ENCODE assay signal across 23 mouse cellular contexts in the genomic region with DNA sequence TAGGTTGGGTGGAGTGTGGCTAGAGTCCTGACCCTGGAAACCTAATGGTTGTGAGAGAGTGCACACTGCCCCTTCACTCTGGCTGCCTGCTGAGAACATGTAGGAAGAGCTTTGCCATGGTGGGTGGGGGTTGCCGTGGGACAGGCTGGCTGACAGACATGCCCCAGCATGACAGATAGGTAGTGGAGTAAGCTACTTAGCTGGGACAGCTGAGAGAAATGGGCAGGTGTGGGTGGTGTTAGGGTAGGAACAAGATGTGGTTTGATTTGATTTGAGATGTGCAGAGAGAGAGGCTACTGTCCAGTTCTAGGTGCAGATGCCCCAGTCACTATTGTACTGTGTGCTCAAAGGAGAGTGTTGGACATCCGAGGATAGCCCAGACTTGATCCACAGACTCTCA.
A peak's percentile ranks its signal among the peaks of the same experiment; 100 is the strongest.
DNase-seq lines count a peak whose midpoint lies in the region; ATAC-seq and TF ChIP-seq lines count a peak whose summit lies in the region.
"Had no signal": no experiment of that assay in that cellular context is flagged by ENCODE, and none has a peak within 500 bp of the region (broad histone marks: within the 10 kb centered on the region; RNA-seq: fewer than 3 reads in every experiment).

No protein-coding gene starts in this region.

- no peaks in the 10 kb centered on the region for H3K4me1 ChIP-seq in embryonic facial prominence, embryonic 12.5 days
- no peaks in the 10 kb centered on the region for H3K4me1 ChIP-seq in embryonic facial prominence, embryonic 10.5 days
- peaks cover 30% of the 10 kb centered on the region for H3K4me1 ChIP-seq in heart, embryonic 12.5 days (replicated peaks)
- H3K4me1 ChIP-seq in ES-Bruce4 (ENCODE audit: control insufficient read depth, insufficient read depth, low read length), result peaks cover 11% of the 10 kb centered on the region
- H3K4me1 ChIP-seq: midbrain, embryonic 13.5 days had no signal

- peaks cover 8% of the 10 kb centered on the region; the same call in 1 of the 2 replicates for H3K36me3 ChIP-seq in embryonic facial prominence, embryonic 12.5 days
- H3K36me3 ChIP-seq in embryonic facial prominence, embryonic 10.5 days (replicated peaks), result peaks cover 20% of the 10 kb centered on the region
- H3K36me3 ChIP-seq in heart, embryonic 12.5 days, result peaks cover 4% of the 10 kb centered on the region; the same call in 1 of the 2 replicates
- no peaks in the 10 kb centered on the region; the same call in 1 of the 2 replicates for H3K36me3 ChIP-seq in ES-Bruce4 (ENCODE audit: control insufficient read depth, insufficient read depth, low read length, poor library complexity, severe bottlenecking)
- H3K36me3 ChIP-seq: forebrain, embryonic 15.5 days; neural tube, embryonic 15.5 days had no signal

- H3K9me3 ChIP-seq in embryonic facial prominence, embryonic 12.5 days, result no peaks in the 10 kb centered on the region
- H3K9me3 ChIP-seq in embryonic facial prominence, embryonic 10.5 days, result no peaks in the 10 kb centered on the region
- no peaks in the 10 kb centered on the region for H3K9me3 ChIP-seq in heart, embryonic 12.5 days (replicated peaks)
- H3K9me3 ChIP-seq in ES-Bruce4 (replicated peaks; ENCODE audit: control insufficient read depth, insufficient read depth, low read length, poor library complexity, severe bottlenecking), result no peaks in the 10 kb centered on the region
- H3K9me3 ChIP-seq: forebrain, embryonic 15.5 days; limb, embryonic 10.5 days; midbrain, embryonic 13.5 days; neural tube, embryonic 15.5 days had no signal

- TF ChIP-seq CTCF in ES-Bruce4 (IDR thresholded peaks at IDR 0.05; ENCODE audit: low read depth, low read length), result no peak

- no peak overlapping the region for H3K4me3 ChIP-seq in embryonic facial prominence, embryonic 12.5 days
- H3K4me3 ChIP-seq in embryonic facial prominence, embryonic 10.5 days, result no peak overlapping the region
- no peak overlapping the region for H3K4me3 ChIP-seq in heart, embryonic 12.5 days
- H3K4me3 ChIP-seq in ES-Bruce4 (ENCODE audit: low read depth, low read length), result no peak overlapping the region
- H3K4me3 ChIP-seq: erythroblast, embryonic 14.5 days; forebrain, embryonic 15.5 days; left cerebral cortex, adult 2 months; limb, embryonic 10.5 days; midbrain, embryonic 13.5 days; neural tube, embryonic 15.5 days had no signal

- H3K4me2 ChIP-seq in embryonic facial prominence, embryonic 12.5 days (replicated peaks), result no peak overlapping the region
- no peak overlapping the region for H3K4me2 ChIP-seq in heart, embryonic 12.5 days
- H3K4me2 ChIP-seq: forebrain, embryonic 15.5 days; hindbrain, embryonic 14.5 days; midbrain, embryonic 13.5 days; neural tube, embryonic 15.5 days had no signal

- 76% methylated on average over 2 of the region's 2 CpGs for WGBS in embryonic facial prominence, embryonic 12.5 days
- 82% methylated on average over 2 of the region's 2 CpGs for WGBS in embryonic facial prominence, embryonic 10.5 days
- WGBS in heart, embryonic 12.5 days, result 75% methylated on average over 2 of the region's 2 CpGs

- no peak for ATAC-seq in embryonic facial prominence, embryonic 12.5 days (ENCODE audit: insufficient number of reproducible peaks, insufficient read depth, low FRiP score, low TSS enrichment)
- ATAC-seq in heart, embryonic 12.5 days (ENCODE audit: insufficient number of reproducible peaks, low FRiP score), result no peak
- peak; percentile 15; the same call in 1 of the 2 replicates for ATAC-seq in monocyte, adult 5-6 weeks (replicated peaks; ENCODE audit: insufficient number of reproducible peaks, low FRiP score, low TSS enrichment, poor library complexity, severe bottlenecking)
- no peak for ATAC-seq in granulocyte monocyte progenitor cell, adult 5-6 weeks (replicated peaks; ENCODE audit: poor library complexity, severe bottlenecking)
- ATAC-seq: forebrain, embryonic 15.5 days; liver, postnatal 0 days; midbrain, embryonic 13.5 days had no signal

- H3K27ac ChIP-seq in embryonic facial prominence, embryonic 12.5 days, result 0 out of 2 replicates have a peak overlapping the region, but pooled peaks have one; percentile 11
- no peak overlapping the region for H3K27ac ChIP-seq in embryonic facial prominence, embryonic 10.5 days (replicated peaks)
- H3K27ac ChIP-seq in heart, embryonic 12.5 days (ENCODE audit: poor library complexity, severe bottlenecking), result peak overlapping the region; percentile 58; the same call in 1 of the 2 replicates
- H3K27ac ChIP-seq in ES-Bruce4 (ENCODE audit: insufficient read depth, low read length), result peak overlapping the region; percentile 46
- H3K27ac ChIP-seq: forebrain, embryonic 15.5 days; hindbrain, embryonic 14.5 days; left cerebral cortex, adult 2 months; limb, embryonic 10.5 days; midbrain, embryonic 13.5 days; neural tube, embryonic 15.5 days had no signal

- H3K9ac ChIP-seq in embryonic facial prominence, embryonic 12.5 days, result no peak overlapping the region
- no peak overlapping the region for H3K9ac ChIP-seq in heart, embryonic 12.5 days
- no peak overlapping the region for H3K9ac ChIP-seq in ES-Bruce4 (ENCODE audit: low read depth, poor library complexity, severe bottlenecking)
- H3K9ac ChIP-seq: forebrain, embryonic 15.5 days; hindbrain, embryonic 14.5 days; liver, postnatal 0 days; midbrain, embryonic 13.5 days; neural tube, embryonic 15.5 days had no signal

- H3K27me3 ChIP-seq in embryonic facial prominence, embryonic 12.5 days, result no peaks in the 10 kb centered on the region
- H3K27me3 ChIP-seq in embryonic facial prominence, embryonic 10.5 days (replicated peaks; ENCODE audit: low read depth, poor library complexity, severe bottlenecking), result no peaks in the 10 kb centered on the region
- H3K27me3 ChIP-seq in heart, embryonic 12.5 days (replicated peaks), result no peaks in the 10 kb centered on the region
- no peaks in the 10 kb centered on the region for H3K27me3 ChIP-seq in ES-Bruce4 (ENCODE audit: control insufficient read depth, insufficient read depth, low read length, poor library complexity, severe bottlenecking)
- H3K27me3 ChIP-seq: forebrain, embryonic 15.5 days; midbrain, embryonic 13.5 days; neural tube, embryonic 15.5 days had no signal

- no peak for DNase-seq in embryonic facial prominence, embryonic 10.5 days (ENCODE audit: low spot score)
- DNase-seq in heart, postnatal 10 days, result no peak
- DNase-seq in cerebellum, adult 11 months, result no peak
- DNase-seq: cerebellum, adult 8-10 months; kidney, adult 9 months; kidney, postnatal 25 days; layer of hippocampus, adult 9-11 months; liver, postnatal 0 days; lung, postnatal 14 days; right cerebral cortex, postnatal 14 days; thymus, postnatal 14 days had no signal

- TF ChIP-seq EP300 in ES-Bruce4 (IDR thresholded peaks at IDR 0.05; ENCODE audit: insufficient read depth, low read depth, low read length), result no peak

- intact Hi-C loops in heart, postnatal 10 days (cut with DNase I), result no loop called here

- TF ChIP-seq POLR2A in ES-Bruce4 (IDR thresholded peaks at IDR 0.05; ENCODE audit: insufficient read depth, low read length), result no peak
